Mouse (Mus musculus) brain, embryonic 14.5 days (tissue): Measurements from ENCODE around the gene Mlx. TPM values are rescaled to one million over a fixed set of nuclear protein-coding genes. Genes with fewer than 3 reads are reported as not detected.

Experiments
- DNase-seq: peaks from one replicate; pipeline ENCODE4 v3.0.0-alpha.2; 2011; ENCODE audit warnings: low read depth
- CTCF ChIP-seq: fragments of 200-500 bp; IDR thresholded peaks from 2 replicates; pipeline ENCODE4 v1.5.1; 2012; ENCODE audit warnings: inconsistent platforms, mild to moderate bottlenecking, moderate library complexity, borderline replicate concordance; ENCODE audit not compliant: insufficient read depth, insufficient read length; ENCODE audit errors: extremely low read depth
- POLR2A ChIP-seq: fragments of 200-500 bp; IDR thresholded peaks from 2 replicates; pipeline ENCODE4 v1.6.1; 2012; ENCODE audit warnings: mild to moderate bottlenecking, inconsistent platforms, borderline replicate concordance; ENCODE audit not compliant: poor library complexity, insufficient read depth, insufficient read length, severe bottlenecking; ENCODE audit errors: extremely low read depth
- polyA plus RNA-seq: library from polyadenylated mRNA; depleted of rRNA; stranded (reverse); fragments of >200 nt; gene quantifications from 2 replicates; pipeline ENCODE4 v1.2.3, GENCODE M21; 2012; rRNA removed

The Mlx gene
- polyA plus RNA-seq: 57.7 and 78.3 TPM in 2 replicates

GRCm38 (mm10) chr11:101086756-101087681, at the start of gene Mlx:
Mlx (plus strand) TSS chr11:101087277.
- no peak for TF ChIP-seq CTCF
- TF ChIP-seq POLR2A: peak; percentile 38; the same call in 1 of the 2 replicates
- peak; percentile 97 for DNase-seq

GRCm38 (mm10) chr11:101037795-101038194, 49.3 kb upstream of the Mlx start:
- no peak for TF ChIP-seq CTCF
- no peak for TF ChIP-seq POLR2A

GRCm38 (mm10) chr11:101045826-101046225, 41.3 kb upstream of the Mlx start:
- TF ChIP-seq POLR2A (no peak), CTCF (no peak)

More at GRCm38 (mm10) chr11:101037795-101038194, 49.3 kb upstream of the Mlx start:
- no peak for DNase-seq

GRCm38 (mm10) chr11:101046440-101046839, 40.6 kb upstream of the Mlx start:
- DNase-seq: no peak
- TF ChIP-seq CTCF (no peak), POLR2A (no peak)

More at GRCm38 (mm10) chr11:101045826-101046225, 41.3 kb upstream of the Mlx start:
- DNase-seq: no peak

- TF ChIP-seq POLR2A (no peak), CTCF (no peak)
- DNase-seq: no peak
Measured at GRCm38 (mm10) chr11:101047502-101047901, 39.6 kb upstream of the Mlx start.

GRCm38 (mm10) chr11:101050359-101050758, 36.7 kb upstream of the Mlx start:
- TF ChIP-seq POLR2A: no peak
- TF ChIP-seq CTCF: no peak

GRCm38 (mm10) chr11:101051051-101051493, 36.0 kb upstream of the Mlx start:
- DNase-seq: no peak
- TF ChIP-seq CTCF: no peak
- TF ChIP-seq POLR2A: no peak

More at GRCm38 (mm10) chr11:101050359-101050758, 36.7 kb upstream of the Mlx start:
- DNase-seq: no peak

- no peak for TF ChIP-seq POLR2A
- TF ChIP-seq CTCF: no peak
- DNase-seq: no peak
Measured at GRCm38 (mm10) chr11:101051617-101052016, 35.5 kb upstream of the Mlx start.

GRCm38 (mm10) chr11:101052751-101053473, 34.2 kb upstream of the Mlx start:
- no peak for DNase-seq
- TF ChIP-seq POLR2A: no peak
- TF ChIP-seq CTCF: no peak

GRCm38 (mm10) chr11:101053974-101054373, 33.1 kb upstream of the Mlx start:
- TF ChIP-seq CTCF (peak; percentile 40; the same call in 1 of the 2 replicates), POLR2A (no peak)
- no peak for DNase-seq

GRCm38 (mm10) chr11:101055418-101055817, 31.7 kb upstream of the Mlx start:
- TF ChIP-seq POLR2A (no peak), CTCF (no peak)
- DNase-seq: no peak
